Mouse (Mus musculus): ENCODE measurements at regions not wholly inside any gene's neighbourhood (a gene's known extent, or its start where the extent isn't known, plus 50 kb on each side); places are given as distances from the start of the nearest gene placed in this dataset.

GRCm38 (mm10) chr13:101924637-101925036 is 156.6 kb upstream of the Pik3r1 start:
- TF ChIP-seq CTCF (conservative IDR thresholded peaks at IDR 0.05; ENCODE audit: low read length) (no peak), POU5F1 (IDR thresholded peaks at IDR 0.05; ENCODE audit: borderline replicate concordance, low read length) (no peak), NANOG (IDR thresholded peaks at IDR 0.05; ENCODE audit: borderline replicate concordance, low read length) (no peak)

Measured in E14TG2a.4 (cell line).